Mouse (Mus musculus) central nervous system, embryonic 14 days (tissue): ENCODE measurements around the gene Ubtfl1. TPM values are rescaled to one million over a fixed set of nuclear protein-coding genes. Genes with fewer than 3 reads are reported as not detected.

Experiments used
- polyA plus RNA-seq: library from polyadenylated mRNA; depleted of rRNA; stranded (reverse); fragments of >200 nt; gene quantifications from 2 replicates; pipeline ENCODE4 v1.2.3, GENCODE M21; 2012; rRNA removed

Gene Ubtfl1
- not detected in 2 replicates for polyA plus RNA-seq

GRCm38 (mm10) chr9:18404118-18404517 lies at the start of gene Ubtfl1:
TSS of gene Ubtfl1 (plus strand) at chr9:18404418.

GRCm38 (mm10) chr9:18402895-18403294 lies 1.3 kb upstream of the Ubtfl1 start, which contains the start of gene Naalad2:
TSS of gene Naalad2 (minus strand) at chr9:18402995.

GRCm38 (mm10) chr9:18430354-18430753 lies 26.1 kb downstream of the Ubtfl1 start, which contains the start of gene Mbd3l2:
TSS of gene Mbd3l2 (plus strand) at chr9:18430654.

Other genes starting within 250 kb of the Ubtfl1 start
- gene Chordc1, start 112.3 kb upstream of the Ubtfl1 start, polyA plus RNA-seq: 60.9 and 63.6 TPM in 2 replicates
- 1.9 and 3.3 TPM in 2 replicates for gene Naalad2, start 1.4 kb upstream of the Ubtfl1 start, polyA plus RNA-seq
- gene Mbd3l2, start 26.2 kb downstream of the Ubtfl1 start, polyA plus RNA-seq: not detected in 2 replicates
- gene Zfp558, start 73.8 kb downstream of the Ubtfl1 start, polyA plus RNA-seq: 26.8 and 28.6 TPM in 2 replicates
- gene Mbd3l1, start 73.9 kb downstream of the Ubtfl1 start, polyA plus RNA-seq: not detected in 2 replicates